28 mouse cellular contexts compared by ENCODE assay signal in the genomic region with DNA sequence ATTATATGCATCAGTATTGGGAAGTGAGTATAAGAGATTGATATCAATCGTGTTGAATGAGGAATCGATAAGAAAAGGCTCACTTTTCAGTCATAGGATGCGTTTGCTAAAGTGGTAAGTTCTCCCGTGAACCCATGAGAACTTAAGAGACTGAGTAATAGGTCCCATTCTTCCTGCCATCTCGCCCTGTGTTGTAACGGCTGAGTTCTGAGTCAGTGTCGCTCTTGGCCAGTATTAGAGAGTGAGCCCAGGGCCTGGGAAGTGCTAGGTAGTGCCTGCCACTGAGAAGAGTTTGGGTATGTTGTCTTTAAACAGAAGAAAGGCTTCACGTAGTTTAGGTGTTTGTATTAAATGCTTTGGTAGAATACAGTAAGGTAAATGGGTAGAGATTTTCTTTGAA.
"Had no signal": no experiment of that assay in that cellular context is flagged by ENCODE, and none has a peak within 500 bp of the region (broad histone marks: within the 10 kb centered on the region; RNA-seq: fewer than 3 reads in every experiment).

No protein-coding gene starts in this region.

- H3K27me3 ChIP-seq: heart, embryonic 12.5 days; heart, embryonic 13.5 days; heart, embryonic 15.5 days; hindbrain, embryonic 12.5 days; hindbrain, embryonic 13.5 days; hindbrain, embryonic 15.5 days; intestine, embryonic 15.5 days; kidney, embryonic 15.5 days had no signal

- H3K9me3 ChIP-seq: heart, embryonic 13.5 days; heart, embryonic 15.5 days; hindbrain, embryonic 12.5 days; hindbrain, embryonic 13.5 days; hindbrain, embryonic 15.5 days; intestine, embryonic 15.5 days had no signal

- DNase-seq: heart, postnatal 10 days; heart, postnatal 36 days; heart, postnatal 4 days; kidney, adult 11 months; kidney, adult 18-20 months; kidney, adult 2 months; kidney, adult 8-10 months; kidney, adult 9 months; kidney, postnatal 10 days; kidney, postnatal 14 days; kidney, postnatal 25 days; kidney, postnatal 4 days; layer of hippocampus, adult 9-11 months; layer of hippocampus, postnatal 36 days had no signal

- H3K4me1 ChIP-seq: heart, embryonic 15.5 days; hindbrain, embryonic 10.5 days; hindbrain, embryonic 12.5 days; intestine, embryonic 15.5 days had no signal

- H3K4me3 ChIP-seq: heart, embryonic 12.5 days; heart, embryonic 13.5 days; heart, embryonic 15.5 days; hindbrain, embryonic 10.5 days; hindbrain, embryonic 12.5 days; hindbrain, embryonic 13.5 days; hindbrain, embryonic 15.5 days; intestine, embryonic 15.5 days; kidney, embryonic 15.5 days; layer of hippocampus, adult 2 months; left cerebral cortex, adult 2 months had no signal

- H3K27ac ChIP-seq: heart, embryonic 13.5 days; heart, embryonic 15.5 days; hindbrain, embryonic 10.5 days; hindbrain, embryonic 12.5 days; hindbrain, embryonic 13.5 days; hindbrain, embryonic 14.5 days; hindbrain, embryonic 15.5 days; hindbrain, postnatal 0 days; intestine, embryonic 15.5 days; kidney, embryonic 15.5 days; kidney, postnatal 0 days; layer of hippocampus, adult 2 months; left cerebral cortex, adult 2 months had no signal
